Mouse (Mus musculus): Measurements from ENCODE around the gene Gif. TPM values are rescaled to one million over a fixed set of nuclear protein-coding genes. Genes with fewer than 3 reads are reported as not detected.

Gif gene
- total RNA-seq, 4 experiments from 2014 or later: not detected

- no peak for DNase-seq (ENCODE audit: low spot score in 2 of 2)
These were observed 46.5 kb downstream of the Gif start for GRCm38 (mm10) chr19:11793741-11794359.

GRCm38 (mm10) chr19:11794447-11794846 is 47.1 kb downstream of the Gif start:
- no peak for DNase-seq (ENCODE audit: low spot score in 2 of 2)

- DNase-seq (ENCODE audit: low spot score in 2 of 2): no peak
These were observed 53.4 kb downstream of the Gif start for GRCm38 (mm10) chr19:11800531-11801315.

- DNase-seq (ENCODE audit: low spot score in 2 of 2): no peak
These were observed 57.1 kb downstream of the Gif start for GRCm38 (mm10) chr19:11804423-11804822.

- no peak for DNase-seq (ENCODE audit: low spot score in 2 of 2)
These were observed 59.9 kb downstream of the Gif start for GRCm38 (mm10) chr19:11807251-11807650.

- DNase-seq (ENCODE audit: low spot score in 2 of 2): no peak
These were observed 60.5 kb downstream of the Gif start for GRCm38 (mm10) chr19:11807822-11808221.

GRCm38 (mm10) chr19:11808452-11808851 is 61.1 kb downstream of the Gif start:
- DNase-seq (ENCODE audit: low spot score in 2 of 2): no peak

GRCm38 (mm10) chr19:11810003-11810758 is 62.8 kb downstream of the Gif start:
- no peak for DNase-seq (ENCODE audit: low spot score in 2 of 2)

- no peak for DNase-seq (ENCODE audit: low spot score in 2 of 2)
These were observed 63.5 kb downstream of the Gif start for GRCm38 (mm10) chr19:11810856-11811255.

- no peak for DNase-seq (ENCODE audit: low spot score in 2 of 2)
These were observed 64.5 kb downstream of the Gif start for GRCm38 (mm10) chr19:11811688-11812365.

Other genes starting within 250 kb of the Gif start
- 1 to 10 TPM in 3 of 4 experiments, under 1 TPM in 1; 0.94 to 3.3 (median 2.2) TPM for gene Ms4a6b, start 231.0 kb upstream of the Gif start, total RNA-seq (2022)
- not detected for gene Ms4a4d, start 210.8 kb upstream of the Gif start, total RNA-seq (2022)
- 1 to 10 TPM; 1.7 to 4.7 (median 2.7) TPM for gene Ms4a6d, start 142.7 kb upstream of the Gif start, total RNA-seq (2022)
- gene Ms4a2, start 123.8 kb upstream of the Gif start, total RNA-seq (2022): not detected
- gene Ms4a3, start 106.7 kb upstream of the Gif start, total RNA-seq (2022): under 1 TPM in 1 of 4 experiments, not detected in 3; 0.40 TPM
- gene Oosp2, start 87.0 kb upstream of the Gif start, total RNA-seq (2022): not detected
- gene Oosp1, start 56.4 kb upstream of the Gif start, total RNA-seq (2022): not detected
- gene Oosp3, start 50.5 kb upstream of the Gif start, total RNA-seq (2022): not detected
- 10 to 100 TPM; 34.2 to 38.5 (median 36.3) TPM for gene Mrpl16, start 22.8 kb downstream of the Gif start, total RNA-seq (2022)
- 10 to 100 TPM; 29.3 to 38.0 (median 34.6) TPM for gene Stx3, start 71.8 kb downstream of the Gif start, total RNA-seq (2022)
- not detected for gene Olfr1417, start 91.7 kb downstream of the Gif start, total RNA-seq (2022)
- gene Olfr1418, start 113.5 kb downstream of the Gif start, total RNA-seq (2022): not detected
- gene Olfr1419, start 127.6 kb downstream of the Gif start, total RNA-seq (2022): not detected
- not detected for gene Olfr1420, start 139.0 kb downstream of the Gif start, total RNA-seq (2022)
- gene Patl1, start 164.8 kb downstream of the Gif start, total RNA-seq (2022): 10 to 100 TPM; 21.5 to 22.9 (median 22.3) TPM
- gene Osbp, start 218.4 kb downstream of the Gif start, total RNA-seq (2022): 10 to 100 TPM; 49.6 to 55.3 (median 53.3) TPM